Mouse (Mus musculus) midbrain, embryonic 16.5 days (tissue): Measurements from ENCODE around the gene Pilrb1. TPM values are rescaled to one million over a fixed set of nuclear protein-coding genes. Genes with fewer than 3 reads are reported as not detected.

Experiments used
- ATAC-seq: fragments of 200-750 bp; cut with Nextera tagmentation; 2 replicates; pipeline ENCODE4 v1.8.0; 2017; ENCODE audit warnings: moderate TSS enrichment
- H3K27ac ChIP-seq: fragments of 300-500 bp; sonication (generic); 2 replicates; pipeline ENCODE4 v1.5.1; 2014; ENCODE audit warnings: mild to moderate bottlenecking, low read length, mixed read lengths
- H3K27me3 ChIP-seq: fragments of 300-500 bp; sonication (generic); 2 replicates; pipeline ENCODE4 v1.6.1; 2014; ENCODE audit warnings: low read depth, low read length, mixed read lengths; ENCODE audit not compliant: control insufficient read depth, insufficient read depth
- H3K36me3 ChIP-seq: fragments of 300-500 bp; sonication (generic); 2 replicates; pipeline ENCODE4 v1.6.1; 2014; ENCODE audit warnings: mild to moderate bottlenecking, low read length, moderate library complexity, mixed read lengths; ENCODE audit not compliant: control insufficient read depth, insufficient read depth
- H3K4me1 ChIP-seq: fragments of 300-500 bp; sonication (generic); 2 replicates; pipeline ENCODE4 v1.6.1; 2014; ENCODE audit warnings: mild to moderate bottlenecking, low read length, mixed read lengths; ENCODE audit not compliant: control insufficient read depth, insufficient read depth
- H3K4me2 ChIP-seq: fragments of 300-500 bp; sonication (generic); 2 replicates; pipeline ENCODE4 v1.6.1; 2014; ENCODE audit warnings: mild to moderate bottlenecking, low read length, mixed read lengths
- H3K4me3 ChIP-seq: fragments of 300-500 bp; sonication (generic); 2 replicates; pipeline ENCODE4 v1.5.1; 2014; ENCODE audit warnings: low read depth, mild to moderate bottlenecking, low read length, moderate library complexity, mixed read lengths
- H3K9ac ChIP-seq: fragments of 300-500 bp; sonication (generic); 2 replicates; pipeline ENCODE4 v1.6.1; 2014; ENCODE audit warnings: low read depth, low read length, mixed read lengths
- H3K9me3 ChIP-seq: fragments of 300-500 bp; sonication (generic); replicated peaks from 2 replicates; pipeline ENCODE4 v1.6.1; 2014; ENCODE audit warnings: mild to moderate bottlenecking, low read length, mixed read lengths; ENCODE audit not compliant: control insufficient read depth, poor library complexity, severe bottlenecking
- WGBS: fragments of 180-500 bp; shearing (Covaris S2); extraction: QIAGEN DNeasy Blood & Tissue Kit; methylation state at CpG from one replicate; pipeline ENCODE4 v1.1.7; 2014; 5-methylcytosine and 5-hydroxymethylcytosine counted together
- polyA plus RNA-seq: library from polyadenylated mRNA; unstranded; fragments of >200 nt; fragmentation: Nextera tagmentation; extraction: Ambion mirVana; gene quantifications from 2 replicates; pipeline ENCODE4 v1.2.1, GENCODE M21; 2015

Gene Pilrb1
- polyA plus RNA-seq, 1 experiment from 2014 or later: not detected

DNA sequence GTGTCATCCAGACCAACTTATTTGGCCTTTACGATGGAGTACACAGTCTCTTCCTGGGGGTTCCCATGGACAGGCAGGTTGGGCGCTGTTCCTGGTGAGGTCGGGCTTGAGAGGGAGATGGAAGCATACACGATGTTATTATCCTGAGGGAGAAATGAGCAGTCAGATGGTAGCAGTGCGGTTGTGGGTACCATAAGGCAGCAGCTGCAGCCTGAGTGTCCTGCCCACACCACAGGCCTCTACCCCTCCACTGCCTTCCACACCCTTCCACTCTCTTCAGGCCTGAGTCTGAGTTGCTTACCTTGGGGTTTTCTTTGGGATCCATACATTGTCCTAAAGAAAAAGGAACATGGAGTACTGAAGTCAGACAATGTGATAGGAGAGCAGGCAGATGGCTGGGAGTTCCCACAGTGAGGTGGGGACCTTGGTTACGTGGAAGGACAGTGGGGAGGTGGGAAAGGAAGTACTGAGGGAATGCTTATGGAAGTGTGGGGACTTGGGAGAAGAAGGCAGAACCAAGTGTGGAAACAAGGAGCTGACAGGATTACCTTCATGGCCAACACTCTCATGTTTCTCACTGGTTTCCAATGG lies 34.4 kb downstream of the Pilrb1 start:
- no peak for ATAC-seq
- WGBS: 93% methylated on average over 6 of the region's 6 CpGs

GRCm38 (mm10) chr5:137822602-137823001 lies 35.3 kb downstream of the Pilrb1 start:
- no peak overlapping the region for H3K27ac ChIP-seq
- ATAC-seq: no peak
- H3K36me3 ChIP-seq: no peaks in the 10 kb centered on the region
- H3K9me3 ChIP-seq: no peaks in the 10 kb centered on the region
- WGBS: 94% methylated on average over 1 of the region's 1 CpGs
- no peak overlapping the region for H3K4me2 ChIP-seq
- no peaks in the 10 kb centered on the region for H3K27me3 ChIP-seq
- H3K9ac ChIP-seq: no peak overlapping the region
- H3K4me3 ChIP-seq: no peak overlapping the region
- H3K4me1 ChIP-seq: no peaks in the 10 kb centered on the region

More for the DNA sequence above, 34.4 kb downstream of the Pilrb1 start:
- H3K4me2 ChIP-seq: no peak overlapping the region
- H3K4me1 ChIP-seq: no peaks in the 10 kb centered on the region
- H3K9me3 ChIP-seq: no peaks in the 10 kb centered on the region
- H3K36me3 ChIP-seq: no peaks in the 10 kb centered on the region
- no peaks in the 10 kb centered on the region for H3K27me3 ChIP-seq
- H3K9ac ChIP-seq: no peak overlapping the region
- no peak overlapping the region for H3K4me3 ChIP-seq
- H3K27ac ChIP-seq: no peak overlapping the region

DNA sequence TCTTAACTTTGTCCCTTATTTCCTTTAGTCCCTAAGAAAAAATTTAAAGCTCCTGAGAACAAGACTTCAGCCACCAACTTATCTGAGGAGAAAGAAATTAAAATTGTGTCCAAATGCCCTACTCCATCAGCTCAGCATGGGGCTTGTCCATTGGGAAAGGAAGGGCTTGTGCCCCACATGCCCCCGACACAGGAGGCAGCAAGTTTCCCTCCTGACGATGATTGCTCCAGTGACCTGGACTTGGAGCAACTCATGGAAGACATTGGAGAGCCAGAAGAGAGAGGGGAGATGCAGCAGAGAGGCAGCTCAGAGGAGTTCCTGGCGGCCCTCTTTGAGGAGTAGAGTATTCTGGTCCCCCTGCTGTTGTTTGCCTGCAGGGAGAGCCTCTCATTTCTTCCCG lies 35.8 kb downstream of the Pilrb1 start:
- no peak overlapping the region for H3K4me3 ChIP-seq
- no peaks in the 10 kb centered on the region for H3K9me3 ChIP-seq
- no peak overlapping the region for H3K4me2 ChIP-seq
- no peak for ATAC-seq
- no peak overlapping the region for H3K27ac ChIP-seq
- 65% methylated on average over 4 of the region's 4 CpGs for WGBS
- H3K4me1 ChIP-seq: no peaks in the 10 kb centered on the region
- no peaks in the 10 kb centered on the region for H3K27me3 ChIP-seq
- H3K9ac ChIP-seq: no peak overlapping the region
- H3K36me3 ChIP-seq: no peaks in the 10 kb centered on the region

GRCm38 (mm10) chr5:137817466-137818222 lies 40.3 kb downstream of the Pilrb1 start:
- no peaks in the 10 kb centered on the region for H3K27me3 ChIP-seq
- 78% methylated on average over 4 of the region's 4 CpGs for WGBS
- no peak overlapping the region for H3K4me3 ChIP-seq
- ATAC-seq: no peak
- H3K4me1 ChIP-seq: no peaks in the 10 kb centered on the region
- H3K4me2 ChIP-seq: no peak overlapping the region
- no peaks in the 10 kb centered on the region for H3K36me3 ChIP-seq
- H3K9ac ChIP-seq: no peak overlapping the region
- H3K27ac ChIP-seq: no peak overlapping the region
- H3K9me3 ChIP-seq: no peaks in the 10 kb centered on the region

DNA sequence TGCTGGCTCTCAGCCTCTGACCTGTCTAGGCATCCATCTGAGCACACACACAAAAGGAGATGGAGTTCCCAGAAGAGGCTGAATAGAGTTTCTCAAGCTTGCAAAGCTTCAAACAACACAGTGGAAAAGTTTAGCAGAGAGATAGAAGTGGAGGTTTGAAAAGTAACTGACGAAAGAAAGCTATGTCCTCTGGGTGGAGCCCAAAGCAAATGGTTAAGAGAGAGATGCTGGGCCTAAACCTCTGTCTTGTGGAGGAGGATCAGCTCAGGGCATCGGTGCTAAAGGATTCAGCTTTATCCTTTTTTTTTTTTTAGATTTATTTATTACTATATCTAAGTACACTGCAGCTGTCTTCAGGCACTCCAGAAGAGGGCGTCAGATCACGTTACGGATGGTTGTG lies 49.6 kb downstream of the Pilrb1 start:
- H3K36me3 ChIP-seq: no peaks in the 10 kb centered on the region
- no peak overlapping the region for H3K4me2 ChIP-seq

GRCm38 (mm10) chr5:137806158-137806557 lies 51.7 kb downstream of the Pilrb1 start:
- H3K4me1 ChIP-seq: no peaks in the 10 kb centered on the region
- no peak overlapping the region for H3K4me2 ChIP-seq
- H3K4me3 ChIP-seq: no peak overlapping the region
- H3K36me3 ChIP-seq: no peaks in the 10 kb centered on the region
- no peaks in the 10 kb centered on the region for H3K9me3 ChIP-seq
- H3K27ac ChIP-seq: no peak overlapping the region
- no peak for ATAC-seq
- H3K27me3 ChIP-seq: no peaks in the 10 kb centered on the region
- 70% methylated on average over 1 of the region's 1 CpGs for WGBS
- no peak overlapping the region for H3K9ac ChIP-seq

More for the DNA sequence above, 49.6 kb downstream of the Pilrb1 start:
- no peak overlapping the region for H3K27ac ChIP-seq
- no peak overlapping the region for H3K9ac ChIP-seq
- ATAC-seq: no peak
- H3K4me3 ChIP-seq: no peak overlapping the region
- no peaks in the 10 kb centered on the region for H3K9me3 ChIP-seq
- WGBS: 88% methylated on average over 5 of the region's 5 CpGs
- no peaks in the 10 kb centered on the region for H3K4me1 ChIP-seq
- H3K27me3 ChIP-seq: no peaks in the 10 kb centered on the region

Other genes starting within 250 kb of the Pilrb1 start
- gene Pcolce, start 244.3 kb downstream of the Pilrb1 start, polyA plus RNA-seq: 11.9 and 13.3 TPM in 2 replicates
- 0.11 and 0.12 TPM in 2 replicates for gene Fbxo24, start 229.1 kb downstream of the Pilrb1 start, polyA plus RNA-seq
- gene Lrch4, start 229.0 kb downstream of the Pilrb1 start, polyA plus RNA-seq: 18.8 and 19.2 TPM in 2 replicates
- gene Gm20605, start 228.9 kb downstream of the Pilrb1 start, polyA plus RNA-seq: 8.2 and 9.2 TPM in 2 replicates
- 5.9 and 6.7 TPM in 2 replicates for gene Sap25, start 216.8 kb downstream of the Pilrb1 start, polyA plus RNA-seq
- gene Irs3, start 212.4 kb downstream of the Pilrb1 start, polyA plus RNA-seq: 0.15 and 0.16 TPM in 2 replicates
- 15.8 and 20.4 TPM in 2 replicates for gene Agfg2, start 173.4 kb downstream of the Pilrb1 start, polyA plus RNA-seq
- 67.2 and 67.5 TPM in 2 replicates for gene Nyap1, start 116.5 kb downstream of the Pilrb1 start, polyA plus RNA-seq
- 55.4 and 74.1 TPM in 2 replicates for gene Tsc22d4, start 112.4 kb downstream of the Pilrb1 start, polyA plus RNA-seq
- gene Ppp1r35, start 79.3 kb downstream of the Pilrb1 start, polyA plus RNA-seq: 33.5 and 36.6 TPM in 2 replicates
- gene Mepce, start 70.5 kb downstream of the Pilrb1 start, polyA plus RNA-seq: 10.4 and 11.6 TPM in 2 replicates
- gene Zcwpw1, start 70.3 kb downstream of the Pilrb1 start, polyA plus RNA-seq: 11.6 and 13.1 TPM in 2 replicates
- 0.37 and 0.48 TPM in 2 replicates for gene Pilra, start 21.8 kb downstream of the Pilrb1 start, polyA plus RNA-seq
- gene Pilrb2, start 13.7 kb upstream of the Pilrb1 start, polyA plus RNA-seq: not detected in 2 replicates
- gene Cyp3a13, start 63.5 kb upstream of the Pilrb1 start, polyA plus RNA-seq: not detected in 2 replicates
- 0.31 and 0.44 TPM in 2 replicates for gene Gjc3, start 105.0 kb upstream of the Pilrb1 start, polyA plus RNA-seq
- gene Azgp1, start 123.4 kb upstream of the Pilrb1 start, polyA plus RNA-seq: not detected in 2 replicates
- not detected in 2 replicates for gene Smok3a, start 163.2 kb upstream of the Pilrb1 start, polyA plus RNA-seq
- gene Smok3b, start 163.3 kb upstream of the Pilrb1 start, polyA plus RNA-seq: not detected in 2 replicates
- gene Smok3c, start 195.1 kb upstream of the Pilrb1 start, polyA plus RNA-seq: not detected in 2 replicates
- 22.7 and 25.4 TPM in 2 replicates for gene Zkscan1, start 227.0 kb upstream of the Pilrb1 start, polyA plus RNA-seq